Mouse (Mus musculus) neural tube, embryonic 12.5 days (tissue): Measurements from ENCODE around the gene 4930438A08Rik. TPM values are rescaled to one million over a fixed set of nuclear protein-coding genes. Genes with fewer than 3 reads are reported as not detected.
"Not testable (repeated sequence)": the region's sequence is repeated elsewhere in the genome, so short reads cannot be mapped to it uniquely, and the experiment has no call there.

Source experiments
- ATAC-seq: fragments of 200-750 bp; cut with Nextera tagmentation; 2 replicates; pipeline ENCODE4 v1.8.0; 2017; ENCODE audit warnings: low read depth, mild to moderate bottlenecking, moderate TSS enrichment, moderate library complexity; ENCODE audit not compliant: low FRiP score
- H3K27ac ChIP-seq: fragments of 300-500 bp; sonication (generic); 2 replicates; pipeline ENCODE4 v1.5.1; 2016
- H3K27me3 ChIP-seq: fragments of 300-500 bp; sonication (generic); replicated peaks from 2 replicates; pipeline ENCODE4 v1.6.1; 2016; ENCODE audit warnings: mild to moderate bottlenecking
- H3K36me3 ChIP-seq: fragments of 300-500 bp; sonication (generic); 2 replicates; pipeline ENCODE4 v1.6.1; 2016; ENCODE audit warnings: mild to moderate bottlenecking
- H3K4me1 ChIP-seq: fragments of 300-500 bp; sonication (generic); 2 replicates; pipeline ENCODE4 v1.6.1; 2016
- H3K4me2 ChIP-seq: fragments of 300-500 bp; sonication (generic); replicated peaks from 2 replicates; pipeline ENCODE4 v1.6.1; 2016; ENCODE audit warnings: mild to moderate bottlenecking
- H3K4me3 ChIP-seq: fragments of 300-500 bp; sonication (generic); 2 replicates; pipeline ENCODE4 v1.5.1; 2016
- H3K9ac ChIP-seq: fragments of 300-500 bp; sonication (generic); 2 replicates; pipeline ENCODE4 v1.6.1; 2016; ENCODE audit warnings: mild to moderate bottlenecking
- H3K9me3 ChIP-seq: fragments of 300-500 bp; sonication (generic); 2 replicates; pipeline ENCODE4 v1.6.1; 2016; ENCODE audit warnings: mild to moderate bottlenecking
- WGBS: fragments of 180-500 bp; shearing (Covaris S2); methylation state at CpG from one replicate; pipeline ENCODE4 v1.1.7; 2016; 5-methylcytosine and 5-hydroxymethylcytosine counted together
- polyA plus RNA-seq: library from polyadenylated mRNA; unstranded; fragments of >200 nt; fragmentation: Nextera tagmentation; extraction: Ambion mirVana; gene quantifications from 2 replicates; pipeline ENCODE4 v1.2.1, GENCODE M21; 2016

The 4930438A08Rik gene
- 0.15 TPM in 1 of 2 replicates, not detected in the other for polyA plus RNA-seq

DNA sequence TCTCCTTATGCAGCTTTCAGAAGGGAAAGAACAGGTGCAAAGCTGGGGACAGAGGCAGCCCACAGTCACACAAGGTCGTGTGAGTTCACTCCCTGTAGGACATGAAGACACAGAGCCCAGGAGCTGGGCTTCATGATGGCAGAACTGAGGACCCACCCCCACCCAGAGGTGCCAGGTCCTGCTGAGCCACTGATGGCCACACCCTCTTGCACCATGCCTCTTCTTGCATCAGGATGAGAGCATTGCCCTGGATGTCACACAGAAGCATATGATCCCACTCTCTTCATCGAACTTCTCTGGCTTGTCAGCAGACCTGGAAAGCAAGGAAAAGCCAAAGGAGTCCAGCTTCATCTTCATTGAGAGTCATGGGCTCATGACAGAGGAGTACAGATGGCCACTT, at the start of gene 4930438A08Rik:
Gene 4930438A08Rik, plus strand, starts transcription at position 228 of the 400 bp plus-strand sequence.
- Histone ChIP-seq H3K36me3 (no peaks in the 10 kb centered on the region), H3K4me3 (no peak within 1 kb of the TSS), H3K27me3 (no peaks in the 10 kb centered on the region), H3K4me1 (no peaks in the 10 kb centered on the region), H3K27ac (no peak within 1 kb of the TSS), H3K9ac (no peak within 1 kb of the TSS), H3K4me2 (no peak within 1 kb of the TSS), H3K9me3 (no peaks in the 10 kb centered on the region)
- WGBS = 53% methylated on average over 2 of the region's 2 CpGs
- ATAC-seq = no peak

DNA sequence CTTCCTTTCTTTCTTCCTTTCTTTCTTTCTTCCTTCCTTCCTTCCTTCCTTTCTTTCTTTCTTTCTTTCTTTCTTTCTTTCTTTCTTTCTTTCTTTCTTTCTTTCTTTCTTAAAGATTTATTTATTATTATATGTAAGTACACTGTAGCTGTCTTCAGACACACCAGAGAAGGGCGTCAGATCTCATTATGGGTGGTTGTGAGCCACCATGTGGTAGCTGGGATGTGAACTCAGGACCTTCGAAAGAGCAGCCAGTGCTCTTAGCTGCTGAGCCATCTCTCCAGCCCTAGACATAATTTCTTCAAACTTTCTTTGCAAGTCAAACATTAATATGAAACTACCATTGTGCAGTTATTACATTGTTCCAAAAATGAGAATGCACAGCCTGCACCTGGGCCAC, 49.7 kb upstream of the 4930438A08Rik start:
- H3K9me3 ChIP-seq, H3K27ac ChIP-seq, H3K9ac ChIP-seq, H3K4me2 ChIP-seq, H3K4me1 ChIP-seq, ATAC-seq, H3K27me3 ChIP-seq, H3K36me3 ChIP-seq, H3K4me3 ChIP-seq: not testable (repeated sequence)
- WGBS = 76% methylated on average over 2 of the region's 2 CpGs

- no peak overlapping the region for H3K27ac ChIP-seq
- H3K4me1 ChIP-seq = no peaks in the 10 kb centered on the region; the same call in 1 of the 2 replicates
- no peak for ATAC-seq
- no peak overlapping the region for H3K4me3 ChIP-seq
- H3K9ac ChIP-seq = no peak overlapping the region
- no peaks in the 10 kb centered on the region for H3K27me3 ChIP-seq
- 7% methylated on average over 5 of the region's 5 CpGs for WGBS
- H3K36me3 ChIP-seq = no peaks in the 10 kb centered on the region
- no peak overlapping the region for H3K4me2 ChIP-seq
- no peaks in the 10 kb centered on the region for H3K9me3 ChIP-seq
These were observed 48.9 kb upstream of the 4930438A08Rik start for GRCm38 (mm10) chr11:58225655-58226054.

DNA sequence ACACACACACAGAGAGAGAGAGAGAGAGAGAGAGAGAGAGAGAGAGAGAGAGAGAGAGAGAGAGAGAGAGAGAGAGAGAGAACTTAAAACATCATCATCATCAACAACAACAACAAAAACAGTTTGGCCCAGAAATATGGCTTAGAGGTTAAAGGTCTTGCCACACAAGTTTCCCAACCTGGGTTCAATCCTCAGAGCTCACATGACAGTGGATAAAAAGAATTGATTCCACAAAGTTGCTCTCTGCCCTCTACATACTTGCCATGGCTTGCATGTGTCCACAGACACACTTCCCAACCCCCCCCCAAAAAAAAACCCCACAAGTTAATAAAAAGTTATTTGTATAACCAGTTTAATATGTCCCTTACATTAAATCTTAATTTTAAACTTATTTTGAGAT, 48.2 kb upstream of the 4930438A08Rik start:
- H3K36me3 ChIP-seq = no peaks in the 10 kb centered on the region
- ATAC-seq = no peak
- no peak overlapping the region for H3K9ac ChIP-seq
- no peak overlapping the region for H3K4me2 ChIP-seq
- no peaks in the 10 kb centered on the region; the same call in 1 of the 2 replicates for H3K4me1 ChIP-seq
- no peaks in the 10 kb centered on the region for H3K27me3 ChIP-seq
- no peak overlapping the region for H3K27ac ChIP-seq
- H3K9me3 ChIP-seq = no peaks in the 10 kb centered on the region
- H3K4me3 ChIP-seq = no peak overlapping the region

- not testable (repeated sequence) for H3K9me3 ChIP-seq, H3K27ac ChIP-seq, H3K4me2 ChIP-seq, ATAC-seq, H3K4me1 ChIP-seq, H3K4me3 ChIP-seq, H3K36me3 ChIP-seq, H3K27me3 ChIP-seq, H3K9ac ChIP-seq
- WGBS = 96% methylated on average over 2 of the region's 2 CpGs
These were observed 46.6 kb upstream of the 4930438A08Rik start for GRCm38 (mm10) chr11:58228021-58228420.

DNA sequence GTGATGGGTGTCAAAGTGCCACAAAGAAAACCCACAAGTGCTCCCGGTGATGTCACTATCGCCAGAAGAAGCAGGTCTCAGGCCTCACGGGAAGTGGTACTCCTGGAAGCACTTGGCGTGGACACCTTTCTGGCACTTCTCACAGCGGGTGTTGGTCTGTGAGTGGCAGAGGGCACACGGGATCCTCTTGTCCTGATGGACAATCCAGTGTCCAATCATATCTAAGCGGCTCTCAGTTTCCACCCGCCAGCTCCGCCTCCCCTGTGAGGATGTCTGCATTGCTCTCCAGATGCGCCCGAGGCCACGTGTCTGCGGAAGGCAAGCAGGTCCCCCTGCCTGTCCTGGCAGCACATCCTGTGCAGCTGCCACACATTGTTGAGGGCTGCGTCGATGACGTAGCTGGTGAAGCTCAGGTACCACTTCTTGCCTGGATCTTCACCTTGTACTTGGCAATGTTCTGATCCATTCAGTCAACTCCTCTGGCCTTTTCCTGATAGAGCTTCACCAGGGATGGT, 44.1 kb upstream of the 4930438A08Rik start:
- 71% methylated on average over 16 of the region's 16 CpGs for WGBS
- Histone ChIP-seq H3K27ac (no peak overlapping the region), H3K4me3 (no peak overlapping the region), H3K4me2 (no peak overlapping the region), H3K4me1 (no peaks in the 10 kb centered on the region; the same call in 1 of the 2 replicates), H3K9me3 (no peaks in the 10 kb centered on the region), H3K27me3 (no peaks in the 10 kb centered on the region), H3K9ac (no peak overlapping the region), H3K36me3 (no peaks in the 10 kb centered on the region)
- no peak for ATAC-seq

DNA sequence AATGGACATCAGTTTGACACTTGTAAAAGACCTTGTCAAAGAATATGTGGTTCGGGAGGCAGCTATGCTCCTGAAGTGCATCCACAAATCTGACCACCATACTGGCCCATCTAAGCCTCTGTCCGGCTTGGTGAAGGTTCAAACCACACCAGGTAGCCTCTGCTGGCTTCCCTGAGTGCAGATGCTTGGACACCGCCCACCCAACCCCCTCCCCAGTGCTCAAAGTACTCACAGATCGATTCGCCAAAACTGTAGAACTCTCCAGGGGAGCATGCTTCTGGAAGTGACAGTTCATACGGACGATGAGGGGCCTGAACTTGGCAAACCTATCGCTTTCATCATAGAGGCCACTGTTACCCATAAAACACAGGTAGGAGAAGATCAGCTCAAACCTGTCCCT, 43.4 kb upstream of the 4930438A08Rik start:
- Histone ChIP-seq H3K36me3 (no peaks in the 10 kb centered on the region), H3K27ac (no peak overlapping the region), H3K9ac (no peak overlapping the region), H3K9me3 (no peaks in the 10 kb centered on the region), H3K4me3 (no peak overlapping the region), H3K4me1 (no peaks in the 10 kb centered on the region), H3K27me3 (no peaks in the 10 kb centered on the region), H3K4me2 (no peak overlapping the region)
- 85% methylated on average over 8 of the region's 8 CpGs for WGBS
- ATAC-seq = no peak

- not testable (repeated sequence) for H3K4me2 ChIP-seq, H3K36me3 ChIP-seq, H3K9me3 ChIP-seq, H3K27me3 ChIP-seq, ATAC-seq, H3K27ac ChIP-seq, H3K4me1 ChIP-seq, H3K4me3 ChIP-seq, H3K9ac ChIP-seq
- 85% methylated on average over 3 of the region's 3 CpGs for WGBS
These were observed 40.0 kb upstream of the 4930438A08Rik start for GRCm38 (mm10) chr11:58234551-58234950.

DNA sequence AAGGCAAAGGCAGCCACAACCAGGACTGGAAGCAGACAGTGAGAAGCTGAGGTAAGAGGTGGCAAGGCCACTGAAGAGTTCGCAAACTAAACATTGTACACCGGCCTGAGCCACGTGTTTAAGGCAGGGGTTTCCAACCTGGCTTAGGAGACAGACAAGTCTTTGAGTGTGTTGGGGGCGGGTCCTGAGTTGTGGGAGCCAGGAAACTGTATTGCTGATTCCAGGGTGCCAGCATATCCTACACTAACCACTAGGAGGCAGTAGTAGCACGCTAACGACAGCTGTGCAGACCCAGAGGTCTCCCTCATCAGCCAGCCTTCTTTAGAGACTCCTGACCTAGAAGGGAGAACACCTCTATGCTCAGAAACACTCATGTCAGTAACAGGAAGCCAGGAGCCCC, 39.4 kb upstream of the 4930438A08Rik start:
- Histone ChIP-seq H3K36me3 (no peaks in the 10 kb centered on the region), H3K27me3 (no peaks in the 10 kb centered on the region), H3K4me3 (no peak overlapping the region), H3K9ac (no peak overlapping the region), H3K27ac (no peak overlapping the region), H3K4me1 (0 out of 2 replicates have a peak, but pooled peaks cover 7% of the 10 kb centered on the region), H3K4me2 (no peak overlapping the region), H3K9me3 (no peaks in the 10 kb centered on the region)
- WGBS = 15% methylated on average over 6 of the region's 6 CpGs
- ATAC-seq = no peak

DNA sequence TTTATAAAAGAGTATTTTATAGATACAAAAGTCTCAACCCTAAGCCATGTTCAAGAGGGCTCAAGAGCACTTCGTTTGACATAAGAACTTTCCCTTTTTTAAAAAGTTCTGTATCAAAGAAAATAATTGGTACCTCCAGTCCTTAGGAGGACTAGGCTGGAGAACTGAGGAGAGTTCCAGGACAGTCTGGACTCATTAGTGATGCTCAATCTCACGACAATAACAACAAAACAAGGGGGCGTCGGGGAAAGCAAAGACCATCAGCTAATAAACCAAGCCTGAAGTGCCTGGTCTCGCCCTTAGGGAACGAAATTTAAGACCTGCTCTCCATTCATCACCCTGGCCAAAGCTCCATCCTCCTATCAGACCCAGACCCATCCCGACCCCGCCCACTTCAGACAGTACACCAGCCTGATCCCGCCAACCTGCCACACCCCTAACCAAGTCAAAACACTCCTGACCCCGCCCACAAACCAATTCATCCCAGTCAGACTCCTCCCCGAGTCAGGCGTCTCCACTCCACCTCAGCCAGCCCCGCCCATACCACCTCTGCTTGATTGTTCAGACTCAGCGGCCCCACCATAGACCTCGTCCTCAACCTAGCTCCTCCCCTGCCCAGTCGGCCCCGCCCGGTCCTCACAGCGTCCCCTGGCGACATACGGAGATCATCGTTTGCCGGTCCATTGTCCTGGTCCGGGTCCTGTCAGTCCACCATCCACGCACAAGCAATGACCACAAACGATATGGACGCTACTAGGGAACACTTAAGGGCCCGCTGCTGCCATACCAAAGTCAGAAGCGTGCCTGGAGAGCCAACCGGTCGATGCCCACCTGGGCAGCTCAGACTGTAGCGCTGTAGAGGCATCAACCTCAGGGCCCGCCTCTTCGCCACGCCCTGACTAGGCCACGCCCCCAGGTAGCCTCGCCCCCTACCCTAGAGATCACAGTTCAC, 35.5 kb upstream of the 4930438A08Rik start:
- Histone ChIP-seq H3K36me3 (no peaks in the 10 kb centered on the region), H3K4me3 (peak overlapping the region; percentile 38), H3K4me2 (peak overlapping the region; percentile 75), H3K4me1 (0 out of 2 replicates have a peak, but pooled peaks cover 7% of the 10 kb centered on the region), H3K27me3 (no peaks in the 10 kb centered on the region), H3K27ac (no peak overlapping the region; the same call in 1 of the 2 replicates), H3K9ac (peak overlapping the region; percentile 42; the same call in 1 of the 2 replicates), H3K9me3 (no peaks in the 10 kb centered on the region)
- 2% methylated on average over 37 of the region's 37 CpGs for WGBS
- ATAC-seq = peak; percentile 94

DNA sequence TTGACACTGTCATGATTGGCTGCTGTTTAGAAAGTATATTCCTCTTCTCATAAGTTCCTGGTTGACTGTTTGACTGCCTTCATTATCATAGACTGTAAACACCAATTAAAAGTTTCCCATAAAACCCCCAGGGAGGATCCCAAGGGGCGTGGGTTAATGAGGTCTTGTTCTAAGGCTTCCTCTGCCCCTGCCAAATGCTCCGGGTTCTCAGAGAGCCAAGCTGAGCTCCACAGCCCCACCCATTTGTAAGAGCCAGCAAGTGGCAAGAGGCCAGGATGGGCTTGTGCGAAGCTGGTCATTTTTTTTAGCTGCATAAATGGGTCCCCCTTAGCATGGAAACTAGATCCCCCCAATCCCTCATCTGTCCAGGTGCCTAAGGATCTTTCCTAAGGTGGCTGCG, 27.3 kb upstream of the 4930438A08Rik start:
- Histone ChIP-seq H3K9ac (no peak overlapping the region), H3K4me1 (no peaks in the 10 kb centered on the region), H3K4me3 (no peak overlapping the region), H3K27me3 (no peaks in the 10 kb centered on the region), H3K4me2 (no peak overlapping the region), H3K27ac (no peak overlapping the region), H3K9me3 (no peaks in the 10 kb centered on the region), H3K36me3 (no peaks in the 10 kb centered on the region)
- WGBS = 37% methylated on average over 4 of the region's 4 CpGs
- no peak for ATAC-seq

- Histone ChIP-seq H3K9me3 (no peaks in the 10 kb centered on the region), H3K4me1 (no peaks in the 10 kb centered on the region), H3K4me3 (no peak overlapping the region), H3K9ac (no peak overlapping the region), H3K36me3 (no peaks in the 10 kb centered on the region), H3K4me2 (no peak overlapping the region), H3K27ac (no peak overlapping the region), H3K27me3 (no peaks in the 10 kb centered on the region)
- no peak for ATAC-seq
- WGBS = 82% methylated on average over 7 of the region's 7 CpGs
These were observed 25.2 kb upstream of the 4930438A08Rik start for GRCm38 (mm10) chr11:58249203-58249981.
